Mouse (Mus musculus) bone marrow, adult 2 months (tissue): ENCODE results near the gene Stxbp3. TPM values are rescaled to one million over a fixed set of nuclear protein-coding genes. Genes with fewer than 3 reads are reported as not detected.

Experiments
- H3K27ac ChIP-seq: fragments of 200-500 bp; 2 replicates; pipeline ENCODE4 v1.5.1; 2012; ENCODE audit warnings: low read depth, mild to moderate bottlenecking, control low read depth, inconsistent platforms, low read length; ENCODE audit not compliant: control insufficient read depth, poor library complexity, insufficient read depth
- H3K4me1 ChIP-seq: fragments of 200-500 bp; 2 replicates; pipeline ENCODE4 v1.6.1; 2011; ENCODE audit warnings: low read length; ENCODE audit not compliant: control insufficient read depth, insufficient read depth
- H3K4me3 ChIP-seq: fragments of 200-500 bp; replicated peaks from 2 replicates; pipeline ENCODE3; 2011; ENCODE audit warnings: mild to moderate bottlenecking, low read depth, low read length, control low read depth; ENCODE audit not compliant: control insufficient read depth
- CTCF ChIP-seq: fragments of 200-500 bp; IDR thresholded peaks from 2 replicates; pipeline ENCODE4 v1.5.1; 2011; ENCODE audit warnings: low read length, control low read depth; ENCODE audit not compliant: control insufficient read depth, insufficient read depth
- POLR2A ChIP-seq: fragments of 200-500 bp; IDR thresholded peaks from 2 replicates; pipeline ENCODE4 v1.6.1; 2011; ENCODE audit warnings: low read depth, mild to moderate bottlenecking, control low read depth, low read length, borderline replicate concordance; ENCODE audit not compliant: control insufficient read depth
- WGBS: fragments of 180-500 bp; shearing (Covaris S2); methylation state at CpG from one replicate; pipeline ENCODE4 v1.1.7; 2018; 5-methylcytosine and 5-hydroxymethylcytosine counted together
- polyA plus RNA-seq: library from polyadenylated mRNA; stranded (reverse); fragments of >200 nt; gene quantifications from 2 replicates; pipeline ENCODE4 v1.2.4, GENCODE M21; 2011; ENCODE audit warnings: low replicate concordance; ENCODE audit not compliant: missing spikeins, insufficient read depth, insufficient read length

Gene Stxbp3
- polyA plus RNA-seq, 1 experiment: 11.0 TPM

- WGBS: 48% methylated on average over 3 of the region's 3 CpGs
- H3K4me1 ChIP-seq: no peaks in the 10 kb centered on the region
These were observed 11.2 kb upstream of the Stxbp3 start for GRCm38 (mm10) chr3:108851554-108851953.

GRCm38 (mm10) chr3:108851075-108851474 lies 10.7 kb upstream of the Stxbp3 start:
- Histone ChIP-seq H3K4me1 (no peaks in the 10 kb centered on the region), H3K27ac (no peak overlapping the region), H3K4me3 (no peak overlapping the region)
- TF ChIP-seq POLR2A (no peak), CTCF (no peak)
- 42% methylated on average over 2 of the region's 2 CpGs for WGBS

More at GRCm38 (mm10) chr3:108851554-108851953, 11.2 kb upstream of the Stxbp3 start:
- H3K27ac ChIP-seq: no peak overlapping the region
- TF ChIP-seq POLR2A: no peak
- no peak for TF ChIP-seq CTCF
- H3K4me3 ChIP-seq: no peak overlapping the region

- H3K4me1 ChIP-seq: no peaks in the 10 kb centered on the region
- 5% methylated on average over 3 of the region's 3 CpGs for WGBS
- no peak overlapping the region for H3K4me3 ChIP-seq
- H3K27ac ChIP-seq: no peak overlapping the region
- TF ChIP-seq POLR2A (no peak), CTCF (no peak)
These were observed 10.2 kb upstream of the Stxbp3 start for GRCm38 (mm10) chr3:108850506-108850905.

- H3K4me3 ChIP-seq: no peak overlapping the region
- WGBS: 71% methylated on average over 3 of the region's 3 CpGs
- H3K4me1 ChIP-seq: no peaks in the 10 kb centered on the region
- TF ChIP-seq POLR2A (no peak), CTCF (no peak)
- H3K27ac ChIP-seq: no peak overlapping the region
These were observed 6.3 kb upstream of the Stxbp3 start for GRCm38 (mm10) chr3:108846616-108847015.

GRCm38 (mm10) chr3:108844521-108844920 lies 4.2 kb upstream of the Stxbp3 start:
- no peak for TF ChIP-seq CTCF
- TF ChIP-seq POLR2A: no peak
- Histone ChIP-seq H3K4me1 (no peaks in the 10 kb centered on the region; the same call in 1 of the 2 replicates), H3K27ac (no peak overlapping the region), H3K4me3 (no peak overlapping the region)
- 76% methylated on average over 5 of the region's 5 CpGs for WGBS

GRCm38 (mm10) chr3:108844026-108844425 lies 3.7 kb upstream of the Stxbp3 start:
- 86% methylated on average over 6 of the region's 6 CpGs for WGBS
- Histone ChIP-seq H3K4me3 (no peak overlapping the region), H3K27ac (no peak overlapping the region), H3K4me1 (peaks cover 1% of the 10 kb centered on the region; the same call in 1 of the 2 replicates)
- TF ChIP-seq CTCF (no peak), POLR2A (no peak)

- WGBS: 44% methylated on average over 4 of the region's 4 CpGs
- no peak overlapping the region for H3K27ac ChIP-seq
- TF ChIP-seq CTCF (no peak), POLR2A (no peak)
- peaks cover 3% of the 10 kb centered on the region; the same call in 1 of the 2 replicates for H3K4me1 ChIP-seq
- H3K4me3 ChIP-seq: no peak overlapping the region
These were observed 359 bp upstream of the Stxbp3 start for GRCm38 (mm10) chr3:108840716-108841054.

GRCm38 (mm10) chr3:108839647-108839999 lies 703 bp downstream of the Stxbp3 start:
- Histone ChIP-seq H3K4me1 (peaks cover 3% of the 10 kb centered on the region; the same call in 1 of the 2 replicates), H3K4me3 (peak overlapping the region; percentile 88), H3K27ac (peak overlapping the region; percentile 98)
- WGBS: 0% methylated on average over 8 of the region's 8 CpGs
- TF ChIP-seq POLR2A (no peak), CTCF (no peak)

GRCm38 (mm10) chr3:108838980-108839379 lies 1.3 kb downstream of the Stxbp3 start:
- Histone ChIP-seq H3K27ac (no peak overlapping the region), H3K4me1 (peaks cover 3% of the 10 kb centered on the region; the same call in 1 of the 2 replicates), H3K4me3 (peak overlapping the region; percentile 53)
- no peak for TF ChIP-seq CTCF
- no peak for TF ChIP-seq POLR2A
- WGBS: 66% methylated on average over 7 of the region's 7 CpGs
